Mouse (Mus musculus): ENCODE results near the gene Lmbrd2. TPM values are rescaled to one million over a fixed set of nuclear protein-coding genes. Genes with fewer than 3 reads are reported as not detected.

Lmbrd2 gene
- polyA plus RNA-seq, 1 experiment from 2014 or later, result 3.0 TPM

GRCm38 (mm10) chr15:9114599-9114998, 25.8 kb upstream of the Lmbrd2 start:
- H3K27ac ChIP-seq, result no peak overlapping the region
- H3K4me2 ChIP-seq (replicated peaks), result no peak overlapping the region
- ATAC-seq (ENCODE audit: low FRiP score), result no peak
- H3K27me3 ChIP-seq, result no peaks in the 10 kb centered on the region
- H3K36me3 ChIP-seq, result peaks cover 74% of the 10 kb centered on the region
- H3K9me3 ChIP-seq (replicated peaks), result no peaks in the 10 kb centered on the region
- no peak overlapping the region for H3K9ac ChIP-seq
- no peak overlapping the region for H3K4me3 ChIP-seq
- WGBS, result 64% methylated on average over 5 of the region's 5 CpGs
- no peaks in the 10 kb centered on the region for H3K4me1 ChIP-seq

DNA sequence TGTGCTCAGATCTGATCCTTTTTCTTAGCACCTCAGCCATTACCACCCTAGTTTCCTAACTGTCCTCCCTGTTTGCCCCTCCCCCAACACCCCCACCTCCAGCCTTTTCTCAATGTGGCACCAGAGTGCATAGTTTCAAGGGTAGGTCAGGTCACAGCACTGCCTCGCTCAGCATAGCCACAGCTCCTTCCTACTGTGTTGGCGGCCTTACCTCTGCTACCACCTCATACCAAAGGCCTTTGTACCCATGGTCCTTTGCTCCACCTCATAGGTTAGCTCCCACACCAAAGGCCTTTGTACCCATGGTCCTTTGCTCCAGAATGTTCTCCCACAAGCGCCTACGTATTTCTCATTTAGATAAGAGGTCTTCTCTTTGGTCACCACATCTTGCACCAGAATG, 21.5 kb upstream of the Lmbrd2 start:
- no peaks in the 10 kb centered on the region for H3K4me1 ChIP-seq
- ATAC-seq (ENCODE audit: low FRiP score), result no peak
- H3K36me3 ChIP-seq, result peaks cover 81% of the 10 kb centered on the region
- H3K9ac ChIP-seq, result no peak overlapping the region
- H3K4me2 ChIP-seq (replicated peaks), result no peak overlapping the region
- no peak overlapping the region for H3K27ac ChIP-seq
- 93% methylated on average over 4 of the region's 4 CpGs for WGBS
- no peaks in the 10 kb centered on the region for H3K27me3 ChIP-seq
- H3K4me3 ChIP-seq, result no peak overlapping the region
- H3K9me3 ChIP-seq (replicated peaks), result no peaks in the 10 kb centered on the region

DNA sequence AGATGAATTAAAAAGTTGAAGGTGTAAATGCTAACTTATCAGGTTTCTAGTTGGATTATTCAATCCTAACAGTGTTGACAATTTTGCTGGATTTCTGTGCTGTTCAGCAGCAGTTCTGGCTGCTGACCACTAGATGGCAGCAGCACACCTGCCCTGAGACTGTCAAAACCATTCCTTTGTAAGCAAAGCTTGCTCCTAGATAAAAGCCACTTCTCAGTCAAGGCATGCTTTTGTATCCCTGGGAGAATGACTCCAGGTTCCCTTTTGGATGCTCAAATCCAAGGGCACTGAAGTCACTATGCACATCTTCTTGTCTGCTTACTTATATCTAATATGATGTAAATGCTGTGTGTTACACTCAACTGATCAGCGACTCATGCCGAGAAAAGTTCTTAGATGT, 20.3 kb upstream of the Lmbrd2 start:
- Histone ChIP-seq H3K9me3 (replicated peaks) (no peaks in the 10 kb centered on the region), H3K9ac (no peak overlapping the region), H3K27ac (no peak overlapping the region), H3K36me3 (peaks cover 81% of the 10 kb centered on the region), H3K4me3 (no peak overlapping the region), H3K4me1 (no peaks in the 10 kb centered on the region), H3K27me3 (no peaks in the 10 kb centered on the region), H3K4me2 (replicated peaks) (no peak overlapping the region)
- 98% methylated on average over 2 of the region's 2 CpGs for WGBS
- ATAC-seq (ENCODE audit: low FRiP score), result peak; percentile 58; the same call in 1 of the 2 replicates

DNA sequence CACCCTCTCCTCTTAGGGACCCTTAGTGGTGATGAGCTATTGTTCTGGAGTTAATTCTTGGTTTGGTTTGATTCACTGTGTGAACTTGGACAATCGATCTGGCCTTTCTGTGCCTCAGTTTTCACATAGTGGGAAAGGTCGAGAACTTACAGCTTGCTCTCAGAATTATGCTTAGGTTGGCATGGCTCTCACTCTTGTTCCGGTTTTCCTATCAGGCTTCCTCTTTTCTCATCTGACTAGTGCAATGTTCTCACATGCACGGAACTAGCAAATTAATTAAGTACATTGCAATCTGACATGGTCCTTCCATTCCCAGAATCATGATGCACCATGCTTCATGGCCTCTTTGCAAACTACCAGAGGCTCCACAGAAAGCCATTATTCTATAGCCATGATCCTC, 17.4 kb upstream of the Lmbrd2 start:
- no peak for ATAC-seq (ENCODE audit: low FRiP score)
- H3K4me1 ChIP-seq, result no peaks in the 10 kb centered on the region
- H3K27me3 ChIP-seq, result no peaks in the 10 kb centered on the region
- no peak overlapping the region for H3K27ac ChIP-seq
- H3K36me3 ChIP-seq, result peaks cover 67% of the 10 kb centered on the region
- no peak overlapping the region for H3K4me3 ChIP-seq
- H3K9me3 ChIP-seq (replicated peaks), result no peaks in the 10 kb centered on the region
- WGBS, result 93% methylated on average over 4 of the region's 4 CpGs
- no peak overlapping the region for H3K9ac ChIP-seq
- H3K4me2 ChIP-seq (replicated peaks), result no peak overlapping the region

- Histone ChIP-seq H3K4me3 (no peak overlapping the region), H3K27me3 (no peaks in the 10 kb centered on the region), H3K4me1 (no peaks in the 10 kb centered on the region), H3K27ac (no peak overlapping the region), H3K4me2 (replicated peaks) (no peak overlapping the region), H3K9me3 (replicated peaks) (no peaks in the 10 kb centered on the region), H3K9ac (no peak overlapping the region), H3K36me3 (peaks cover 67% of the 10 kb centered on the region)
- no peak for ATAC-seq (ENCODE audit: low FRiP score)
- 92% methylated on average over 21 of the region's 21 CpGs for whole genome bisulfite sequencing
These were observed 15.5 kb upstream of the Lmbrd2 start for GRCm38 (mm10) chr15:9124856-9125255.

DNA sequence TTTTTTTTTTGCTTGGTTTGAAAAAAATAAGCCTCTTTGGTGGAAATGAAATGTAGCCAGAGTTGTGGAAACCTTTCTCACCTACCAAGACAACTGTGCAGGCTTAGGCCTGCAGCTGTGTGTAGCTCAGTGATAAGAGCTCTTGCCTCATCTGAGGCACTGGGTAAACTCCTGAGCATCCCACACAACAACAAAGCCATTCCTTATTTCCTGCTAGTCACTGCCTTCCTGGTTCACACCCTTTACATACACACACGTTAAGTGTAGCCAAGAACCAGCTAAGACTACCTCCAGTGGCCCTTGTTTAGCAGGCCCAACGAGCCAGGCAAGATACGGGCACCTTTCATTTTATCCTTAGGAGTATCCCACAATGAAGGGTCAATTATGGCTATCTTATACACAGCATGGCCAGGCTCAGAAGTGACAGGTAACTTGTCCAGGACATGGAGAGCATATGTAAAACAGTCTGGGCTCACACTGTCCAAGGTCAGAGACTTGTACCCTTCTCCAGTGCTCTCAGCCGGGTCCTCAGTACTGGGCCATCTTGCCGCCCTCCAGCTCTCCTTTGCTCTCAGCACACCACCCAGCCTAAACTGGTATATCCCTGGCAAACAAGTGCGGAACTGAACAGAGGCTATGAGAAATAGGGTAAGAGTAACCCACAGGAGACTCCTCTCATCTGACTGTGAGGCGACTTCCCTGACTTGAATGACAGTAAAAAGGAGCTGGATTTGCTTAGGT, 13.1 kb upstream of the Lmbrd2 start:
- Histone ChIP-seq H3K36me3 (peaks cover 70% of the 10 kb centered on the region), H3K9ac (no peak overlapping the region), H3K4me1 (no peaks in the 10 kb centered on the region), H3K9me3 (replicated peaks) (no peaks in the 10 kb centered on the region), H3K27me3 (no peaks in the 10 kb centered on the region), H3K4me2 (replicated peaks) (no peak overlapping the region), H3K4me3 (no peak overlapping the region), H3K27ac (no peak overlapping the region)
- WGBS, result 95% methylated on average over 7 of the region's 7 CpGs
- ATAC-seq (ENCODE audit: low FRiP score), result no peak

- Histone ChIP-seq H3K9ac (no peak overlapping the region), H3K36me3 (peaks cover 59% of the 10 kb centered on the region), H3K4me2 (replicated peaks) (no peak overlapping the region), H3K4me1 (0 out of 2 replicates have a peak, but pooled peaks cover 3% of the 10 kb centered on the region), H3K27ac (no peak overlapping the region), H3K4me3 (no peak overlapping the region), H3K9me3 (replicated peaks) (no peaks in the 10 kb centered on the region), H3K27me3 (no peaks in the 10 kb centered on the region)
- no peak for ATAC-seq (ENCODE audit: low FRiP score)
- WGBS, result 82% methylated on average over 9 of the region's 9 CpGs
These were observed 9.4 kb upstream of the Lmbrd2 start for GRCm38 (mm10) chr15:9130772-9131498.

GRCm38 (mm10) chr15:9131499-9131888, 8.9 kb upstream of the Lmbrd2 start:
- H3K4me1 ChIP-seq, result 0 out of 2 replicates have a peak, but pooled peaks cover 3% of the 10 kb centered on the region
- no peak overlapping the region for H3K4me3 ChIP-seq
- H3K9ac ChIP-seq, result no peak overlapping the region
- H3K36me3 ChIP-seq, result peaks cover 63% of the 10 kb centered on the region
- WGBS, result 94% methylated on average over 4 of the region's 4 CpGs
- no peak overlapping the region for H3K4me2 ChIP-seq (replicated peaks)
- no peak for ATAC-seq (ENCODE audit: low FRiP score)
- H3K27ac ChIP-seq, result no peak overlapping the region
- no peaks in the 10 kb centered on the region for H3K27me3 ChIP-seq
- H3K9me3 ChIP-seq (replicated peaks), result no peaks in the 10 kb centered on the region

DNA sequence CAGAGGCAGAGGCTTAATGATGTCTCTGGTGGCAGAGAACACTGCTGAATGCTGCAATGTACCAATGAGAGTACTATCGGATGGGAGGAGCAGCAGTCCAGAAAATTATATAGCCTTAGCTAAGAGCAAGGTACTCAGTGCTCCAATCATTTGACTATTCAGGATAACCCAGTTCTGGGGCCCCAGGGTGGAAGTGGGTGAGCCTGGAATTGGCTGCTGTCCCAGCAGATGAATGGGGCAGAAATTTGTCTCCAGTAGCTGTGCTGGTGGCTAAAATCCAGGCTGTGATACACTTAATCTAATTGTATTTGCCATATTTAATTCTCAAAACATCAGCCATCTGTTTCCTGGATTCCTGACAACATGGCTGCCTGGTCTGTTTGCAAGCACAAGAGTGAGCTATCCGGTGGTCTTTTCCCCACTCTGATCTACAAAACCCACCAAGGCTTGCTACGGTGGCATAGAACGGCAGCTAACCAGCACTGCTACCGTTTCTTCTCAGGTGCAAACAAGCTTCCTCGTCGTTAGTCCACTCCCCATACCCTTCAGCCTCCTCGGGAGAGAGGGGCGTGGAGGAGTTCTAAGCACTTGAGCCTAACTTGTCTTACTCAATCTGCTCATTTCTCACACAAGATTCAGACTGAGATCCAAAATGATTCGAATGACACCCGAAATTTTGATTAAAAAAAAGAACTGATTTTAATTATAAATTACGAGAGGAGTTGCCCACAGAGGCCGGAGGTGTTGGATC, 7.5 kb upstream of the Lmbrd2 start:
- Histone ChIP-seq H3K4me2 (replicated peaks) (no peak overlapping the region), H3K27me3 (no peaks in the 10 kb centered on the region), H3K27ac (no peak overlapping the region), H3K4me1 (0 out of 2 replicates have a peak, but pooled peaks cover 3% of the 10 kb centered on the region), H3K4me3 (no peak overlapping the region), H3K9ac (no peak overlapping the region), H3K9me3 (replicated peaks) (no peaks in the 10 kb centered on the region), H3K36me3 (peaks cover 67% of the 10 kb centered on the region)
- ATAC-seq (ENCODE audit: low FRiP score), result no peak
- WGBS, result 87% methylated on average over 13 of the region's 13 CpGs

DNA sequence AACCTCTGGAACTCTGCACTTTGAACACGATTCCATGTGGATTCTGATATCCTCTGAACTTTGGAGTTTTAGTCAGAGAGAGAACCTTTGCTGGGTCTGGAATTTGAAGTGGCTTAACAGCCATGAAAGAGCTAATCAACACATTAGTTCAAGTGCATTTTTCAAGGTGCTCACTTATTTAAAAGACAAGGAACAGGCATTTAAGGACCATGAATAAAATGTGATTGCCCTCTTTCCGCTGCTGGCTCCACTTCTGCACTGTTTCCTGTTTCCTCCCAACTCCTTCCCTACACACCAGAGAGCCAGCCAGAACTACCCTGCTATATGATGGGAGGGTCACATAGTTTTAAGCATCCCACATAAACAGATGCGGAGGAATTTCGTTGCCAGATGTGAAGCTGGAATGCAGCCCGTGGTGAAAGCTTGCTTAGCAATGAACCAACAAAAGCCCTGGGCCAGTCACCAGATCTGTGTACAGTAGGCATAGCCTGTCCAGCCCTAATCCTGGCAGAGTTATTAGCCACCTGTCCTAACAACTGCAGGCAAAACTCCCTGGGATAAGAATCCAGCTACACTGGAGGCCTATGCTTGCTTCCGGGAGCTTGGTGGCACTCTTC, 5.4 kb upstream of the Lmbrd2 start:
- ATAC-seq (ENCODE audit: low FRiP score), result no peak
- no peak overlapping the region for H3K27ac ChIP-seq
- H3K36me3 ChIP-seq, result peaks cover 56% of the 10 kb centered on the region
- peaks cover 15% of the 10 kb centered on the region for H3K4me1 ChIP-seq
- 82% methylated on average over 6 of the region's 6 CpGs for WGBS
- no peaks in the 10 kb centered on the region for H3K9me3 ChIP-seq (replicated peaks)
- H3K27me3 ChIP-seq, result no peaks in the 10 kb centered on the region
- H3K4me3 ChIP-seq, result no peak overlapping the region
- no peak overlapping the region for H3K4me2 ChIP-seq (replicated peaks)
- no peak overlapping the region for H3K9ac ChIP-seq

DNA sequence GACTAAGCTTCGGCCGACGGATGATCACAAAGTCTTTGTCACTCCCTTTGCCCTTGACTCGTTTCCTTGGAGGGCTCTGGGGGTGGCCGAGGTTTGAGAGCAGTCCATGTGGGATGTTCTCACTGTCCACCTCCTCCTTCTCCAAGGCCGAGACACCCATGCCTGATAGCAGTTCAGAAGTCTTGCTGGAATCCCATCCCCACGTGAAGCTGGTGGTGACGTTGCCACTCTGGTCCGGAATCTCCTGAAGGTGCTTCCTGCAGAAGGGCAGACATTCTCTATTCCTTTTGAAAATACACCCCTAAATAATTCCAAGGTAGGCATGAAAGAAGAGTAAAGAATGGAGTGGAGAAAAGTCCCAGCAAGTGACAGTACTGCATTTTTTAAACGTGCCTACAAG, 903 bp upstream of the Lmbrd2 start:
- Histone ChIP-seq H3K27me3 (no peaks in the 10 kb centered on the region), H3K9ac (peak overlapping the region; percentile 65), H3K36me3 (peaks cover 29% of the 10 kb centered on the region), H3K4me1 (peaks cover 19% of the 10 kb centered on the region), H3K9me3 (replicated peaks) (no peaks in the 10 kb centered on the region), H3K27ac (no peak overlapping the region; the same call in 1 of the 2 replicates), H3K4me2 (replicated peaks) (peak overlapping the region; percentile 59), H3K4me3 (peak overlapping the region; percentile 91)
- WGBS, result 31% methylated on average over 10 of the region's 10 CpGs
- ATAC-seq (ENCODE audit: low FRiP score), result no peak

GRCm38 (mm10) chr15:9140684-9141171, 378 bp downstream of the Lmbrd2 start:
- under 1% methylated on average over 36 of the region's 37 CpGs for WGBS
- ATAC-seq (ENCODE audit: low FRiP score), result peak; percentile 94
- H3K36me3 ChIP-seq, result peaks cover 23% of the 10 kb centered on the region
- H3K27ac ChIP-seq, result peak overlapping the region; percentile 85
- H3K9ac ChIP-seq, result peak overlapping the region; percentile 82
- H3K4me2 ChIP-seq (replicated peaks), result peak overlapping the region; percentile 82
- no peaks in the 10 kb centered on the region for H3K27me3 ChIP-seq
- no peaks in the 10 kb centered on the region for H3K9me3 ChIP-seq (replicated peaks)
- H3K4me3 ChIP-seq, result peak overlapping the region; percentile 91
- H3K4me1 ChIP-seq, result peaks cover 16% of the 10 kb centered on the region
